Mouse (Mus musculus) B cell, adult 62 days (primary cell): Measurements from ENCODE around the gene Gdpd5. TPM values are rescaled to one million over a fixed set of nuclear protein-coding genes. Genes with fewer than 3 reads are reported as not detected.

Experiments used
- total RNA-seq: library from RNA; stranded (reverse); gene quantifications from 4 replicates; pipeline ENCODE4 v1.2.4, GENCODE M21; 2023

Gene Gdpd5
- total RNA-seq: 1.5 to 5.9 TPM (median 3.7 TPM) in 4 replicates

GRCm38 (mm10) chr7:99381214-99382087 lies at the start of gene Gdpd5:
TSS of gene Gdpd5 (plus strand) at chr7:99381414.

GRCm38 (mm10) chr7:99352526-99353400 lies 28.5 kb upstream of the Gdpd5 start, which contains the start of gene Serpinh1:
TSS of gene Serpinh1 (minus strand) at chr7:99353239.

GRCm38 (mm10) chr7:99465811-99466210 lies 84.6 kb downstream of the Gdpd5 start, which contains the start of gene Klhl35:
TSS of gene Klhl35 (plus strand) at chr7:99466004.

GRCm38 (mm10) chr7:99483271-99483923 lies 102.2 kb downstream of the Gdpd5 start, which contains the start of gene Rps3:
TSS of gene Rps3 (minus strand) at chr7:99483738.

Other genes with a start within 250 kb of the Gdpd5 start
- gene Uvrag, start 240.3 kb upstream of the Gdpd5 start, total RNA-seq: 211 to 246 TPM (median 232 TPM) in 4 replicates
- gene Dgat2, start 198.7 kb upstream of the Gdpd5 start, total RNA-seq: 1.4 to 2.1 TPM (median 1.8 TPM) in 4 replicates
- not detected in 4 replicates for gene Mogat2, start 142.8 kb upstream of the Gdpd5 start, total RNA-seq
- gene Map6, start 114.0 kb upstream of the Gdpd5 start, total RNA-seq: not detected in 4 replicates
- 0.25 to 0.30 TPM in 2 of 4 replicates, not detected in the others for gene Serpinh1, start 28.2 kb upstream of the Gdpd5 start, total RNA-seq
- 1.1 to 1.4 TPM (median 1.1 TPM) in 3 of 4 replicates, not detected in the other for gene Klhl35, start 84.6 kb downstream of the Gdpd5 start, total RNA-seq
- gene Rps3, start 102.3 kb downstream of the Gdpd5 start, total RNA-seq: 1,081 to 1,218 TPM (median 1,176 TPM) in 4 replicates
- gene Arrb1, start 154.1 kb downstream of the Gdpd5 start, total RNA-seq: 43.4 to 60.5 TPM (median 58.6 TPM) in 4 replicates
- 0.20 to 0.30 TPM in 2 of 4 replicates, not detected in the others for gene Tpbgl, start 245.7 kb downstream of the Gdpd5 start, total RNA-seq